Mouse (Mus musculus) ES-E14 (cell line): Measurements from ENCODE around the gene Ipo4.

ENCODE experiments used
- CHD2 ChIP-seq: IDR thresholded peaks from 2 replicates; pipeline ENCODE4 v1.6.1; 2014; ENCODE audit warnings: mild to moderate bottlenecking, low read depth, low read length, inconsistent platforms
- HCFC1 ChIP-seq: IDR thresholded peaks from 2 replicates; pipeline ENCODE4 v1.6.1; 2012; ENCODE audit warnings: low read length, inconsistent platforms, borderline replicate concordance; ENCODE audit not compliant: insufficient read depth
- MAFK ChIP-seq: IDR thresholded peaks from 2 replicates; pipeline ENCODE4 v1.6.1; 2014; ENCODE audit warnings: mild to moderate bottlenecking, low read depth, low read length, inconsistent platforms; ENCODE audit not compliant: insufficient read depth
- ZC3H11A ChIP-seq: IDR thresholded peaks from 2 replicates; pipeline ENCODE4 v1.6.1; 2012; ENCODE audit warnings: low read depth, mild to moderate bottlenecking, inconsistent platforms, low read length, borderline replicate concordance
- ZNF384 ChIP-seq: IDR thresholded peaks from 2 replicates; pipeline ENCODE4 v1.6.1; 2012; ENCODE audit warnings: low read depth, low read length, inconsistent platforms

- no peak for TF ChIP-seq HCFC1
- TF ChIP-seq ZC3H11A: no peak
- no peak for TF ChIP-seq ZNF384
- no peak for TF ChIP-seq CHD2
- TF ChIP-seq MAFK: no peak
These were observed 21.1 kb downstream of the Ipo4 start for GRCm38 (mm10) chr14:55614565-55615178.
